In genomic region chr2:84737451-84737925, GRCm38 (mm10) we compare ENCODE assay signal across 9 mouse cellular contexts. TPM values are rescaled to one million over a fixed set of nuclear protein-coding genes. Genes with fewer than 3 reads are reported as not detected.
DNase-seq lines count a peak whose midpoint lies in the region; ATAC-seq and TF ChIP-seq lines count a peak whose summit lies in the region.
"Had no signal": no experiment of that assay in that cellular context is flagged by ENCODE, and none has a peak within 500 bp of the region (broad histone marks: within the 10 kb centered on the region; RNA-seq: fewer than 3 reads in every experiment).

No protein-coding gene starts in this region.

- H3K9me3 ChIP-seq in heart, postnatal 0 days (replicated peaks; ENCODE audit: control insufficient read depth, low read length): no peaks in the 10 kb centered on the region
- H3K9me3 ChIP-seq in hindbrain, postnatal 0 days (ENCODE audit: low read length): no peaks in the 10 kb centered on the region
- no peaks in the 10 kb centered on the region for H3K9me3 ChIP-seq in midbrain, embryonic 12.5 days

- peak; percentile 49 for DNase-seq in heart, postnatal 0 days (ENCODE audit: low spot score)
- DNase-seq in heart, postnatal 36 days: no peak
- DNase-seq in embryo, embryonic 9.5 days (ENCODE audit: extremely low spot score): peak; percentile 83
- DNase-seq in hindbrain, postnatal 0 days (ENCODE audit: low spot score): peak; percentile 60
- DNase-seq in urinary bladder, postnatal 10 days (ENCODE audit: low spot score): no peak
- DNase-seq in adrenal gland, adult (ENCODE audit: inconsistent age in 2 of 2, low spot score in 1 of 2): no peak
- DNase-seq in left cerebral cortex, adult 8-10 months (ENCODE audit: low spot score in 2 of 2): no peak

- peak overlapping the region; percentile 60 for H3K4me2 ChIP-seq in heart, postnatal 0 days (ENCODE audit: low read depth, low read length)
- H3K4me2 ChIP-seq in hindbrain, postnatal 0 days (ENCODE audit: low read depth, low read length): peak overlapping the region; percentile 75
- H3K4me2 ChIP-seq in midbrain, embryonic 12.5 days (replicated peaks): peak overlapping the region; percentile 65

- no peaks in the 10 kb centered on the region for H3K36me3 ChIP-seq in heart, postnatal 0 days (replicated peaks; ENCODE audit: control insufficient read depth, insufficient read depth, low read length)
- no peaks in the 10 kb centered on the region for H3K36me3 ChIP-seq in hindbrain, postnatal 0 days (ENCODE audit: insufficient read depth, low read length)
- peaks cover 9% of the 10 kb centered on the region; the same call in 1 of the 2 replicates for H3K36me3 ChIP-seq in midbrain, embryonic 12.5 days

- ATAC-seq in heart, postnatal 0 days (ENCODE audit: insufficient read depth, low read depth): peak; percentile 24; the same call in 1 of the 2 replicates
- no peak for ATAC-seq in hindbrain, postnatal 0 days
- peak; percentile 5; the same call in 1 of the 2 replicates for ATAC-seq in midbrain, embryonic 12.5 days (ENCODE audit: low FRiP score, low read depth)
- ATAC-seq: Patski had no signal

- H3K27me3 ChIP-seq in heart, postnatal 0 days (ENCODE audit: control insufficient read depth, insufficient read depth, low read length): peaks cover 23% of the 10 kb centered on the region
- no peaks in the 10 kb centered on the region for H3K27me3 ChIP-seq in hindbrain, postnatal 0 days (ENCODE audit: insufficient read depth, low read length)
- no peaks in the 10 kb centered on the region for H3K27me3 ChIP-seq in midbrain, embryonic 12.5 days
- H3K27me3 ChIP-seq: Patski had no signal

- no peak for TF ChIP-seq EP300 in heart, postnatal 0 days (IDR thresholded peaks at IDR 0.05; ENCODE audit: low read depth)

- peaks cover 41% of the 10 kb centered on the region for H3K4me1 ChIP-seq in heart, postnatal 0 days (ENCODE audit: control insufficient read depth, insufficient read depth)
- peaks cover 47% of the 10 kb centered on the region for H3K4me1 ChIP-seq in hindbrain, postnatal 0 days (ENCODE audit: insufficient read depth, low read length)
- H3K4me1 ChIP-seq in midbrain, embryonic 12.5 days: peaks cover 86% of the 10 kb centered on the region

- intact Hi-C loops in heart, postnatal 36 days (cut with DNase I): no loop called here

- TF ChIP-seq CTCF in heart, postnatal 0 days (IDR thresholded peaks at IDR 0.05; ENCODE audit: low read depth): peak; percentile 24
- peak; percentile 41 for TF ChIP-seq CTCF in hindbrain, postnatal 0 days (IDR thresholded peaks at IDR 0.05; ENCODE audit: low read depth)

- 9% methylated on average over 8 of the region's 8 CpGs for WGBS in heart, postnatal 0 days
- 7% methylated on average over 8 of the region's 8 CpGs for WGBS in hindbrain, postnatal 0 days
- 7% methylated on average over 8 of the region's 8 CpGs for WGBS in midbrain, embryonic 12.5 days

- no peak overlapping the region for H3K4me3 ChIP-seq in heart, postnatal 0 days (ENCODE audit: low read depth, low read length)
- H3K4me3 ChIP-seq in hindbrain, postnatal 0 days (ENCODE audit: low read length): no peak overlapping the region
- peak overlapping the region; percentile 30 for H3K4me3 ChIP-seq in midbrain, embryonic 12.5 days

- H3K9ac ChIP-seq in heart, postnatal 0 days (replicated peaks; ENCODE audit: low read depth, low read length): no peak overlapping the region
- H3K9ac ChIP-seq in hindbrain, postnatal 0 days (replicated peaks; ENCODE audit: low read length): peak overlapping the region; percentile 35; the same call in 1 of the 2 replicates
- 0 out of 2 replicates have a peak overlapping the region, but pooled peaks have one; percentile 2 for H3K9ac ChIP-seq in midbrain, embryonic 12.5 days (replicated peaks)

- 0 out of 2 replicates have a peak overlapping the region, but pooled peaks have one; percentile 11 for H3K27ac ChIP-seq in heart, postnatal 0 days (ENCODE audit: low read depth)
- H3K27ac ChIP-seq in hindbrain, postnatal 0 days: no peak overlapping the region
- peak overlapping the region; percentile 98 for H3K27ac ChIP-seq in midbrain, embryonic 12.5 days (replicated peaks)

RNA-seq across cellular contexts. Expression of gene Ypel4, which starts 3.6 kb away (rescaled TPM):
- not detected in 2 replicates for total RNA-seq in heart, postnatal 0 days (2014; rRNA removed; ENCODE audit: low replicate concordance)
- 1.1 and 1.2 TPM in 2 replicates for polyA plus RNA-seq in heart, postnatal 0 days (2015; fragmentation: Nextera tagmentation; extraction: Ambion mirVana)
- 1 to 10 TPM; 1.2 TPM for total RNA-seq in heart, postnatal 36 days (2021)
- total RNA-seq in hindbrain, postnatal 0 days (2014; rRNA removed): 10.0 and 16.8 TPM in 2 replicates
- polyA plus RNA-seq in hindbrain, postnatal 0 days (2015; fragmentation: Nextera tagmentation; extraction: Ambion mirVana): 12.3 and 13.1 TPM in 2 replicates
- polyA plus RNA-seq in midbrain, embryonic 12.5 days (2016; fragmentation: Nextera tagmentation; extraction: Ambion mirVana): 22.5 and 26.3 TPM in 2 replicates
- total RNA-seq in left cerebral cortex, adult 8-10 months (2022): 10 to 100 TPM; 67.7 to 77.9 (median 74.4) TPM

RNA-seq across cellular contexts. Expression of gene Gm19426, which starts 6.0 kb away (rescaled TPM):
- 4.3 TPM in 1 of 2 replicates, not detected in the other for total RNA-seq in heart, postnatal 0 days (2014; rRNA removed; ENCODE audit: low replicate concordance)
- 3.0 and 3.1 TPM in 2 replicates for polyA plus RNA-seq in heart, postnatal 0 days (2015; fragmentation: Nextera tagmentation; extraction: Ambion mirVana)
- 1 to 10 TPM; 1.1 to 1.4 TPM for total RNA-seq in heart, postnatal 36 days (2021)
- 2.9 and 4.3 TPM in 2 replicates for total RNA-seq in hindbrain, postnatal 0 days (2014; rRNA removed)
- polyA plus RNA-seq in hindbrain, postnatal 0 days (2015; fragmentation: Nextera tagmentation; extraction: Ambion mirVana): 3.8 and 6.1 TPM in 2 replicates
- 9.1 and 10.9 TPM in 2 replicates for polyA plus RNA-seq in midbrain, embryonic 12.5 days (2016; fragmentation: Nextera tagmentation; extraction: Ambion mirVana)
- total RNA-seq in left cerebral cortex, adult 8-10 months (2022): 1 to 10 TPM in 2 of 4 experiments, under 1 TPM in 2; 0.89 to 2.3 (median 1.3) TPM

RNA-seq across cellular contexts. Expression of gene Clp1, which starts 10.3 kb away (rescaled TPM):
- total RNA-seq in heart, postnatal 0 days (2014; rRNA removed; ENCODE audit: low replicate concordance): 5.2 and 5.8 TPM in 2 replicates
- polyA plus RNA-seq in heart, postnatal 0 days (2015; fragmentation: Nextera tagmentation; extraction: Ambion mirVana): 10.1 and 10.5 TPM in 2 replicates
- 1 to 10 TPM; 6.1 to 6.2 TPM for total RNA-seq in heart, postnatal 36 days (2021)
- 6.3 and 14.3 TPM in 2 replicates for total RNA-seq in hindbrain, postnatal 0 days (2014; rRNA removed)
- polyA plus RNA-seq in hindbrain, postnatal 0 days (2015; fragmentation: Nextera tagmentation; extraction: Ambion mirVana): 11.2 and 12.0 TPM in 2 replicates
- 42.5 and 45.9 TPM in 2 replicates for polyA plus RNA-seq in midbrain, embryonic 12.5 days (2016; fragmentation: Nextera tagmentation; extraction: Ambion mirVana)
- 10 to 100 TPM in 2 of 4 experiments, 1 to 10 TPM in 2; 9.1 to 11.1 (median 10.3) TPM for total RNA-seq in left cerebral cortex, adult 8-10 months (2022)

RNA-seq across cellular contexts. Expression of gene Zdhhc5, which starts 22.5 kb away (rescaled TPM):
- 46.5 and 46.8 TPM in 2 replicates for total RNA-seq in heart, postnatal 0 days (2014; rRNA removed; ENCODE audit: low replicate concordance)
- 20.5 TPM in 2 replicates for polyA plus RNA-seq in heart, postnatal 0 days (2015; fragmentation: Nextera tagmentation; extraction: Ambion mirVana)
- total RNA-seq in heart, postnatal 36 days (2021): 10 to 100 TPM; 62.4 to 63.4 TPM
- total RNA-seq in hindbrain, postnatal 0 days (2014; rRNA removed): 38.2 and 41.3 TPM in 2 replicates
- 14.6 and 16.8 TPM in 2 replicates for polyA plus RNA-seq in hindbrain, postnatal 0 days (2015; fragmentation: Nextera tagmentation; extraction: Ambion mirVana)
- polyA plus RNA-seq in midbrain, embryonic 12.5 days (2016; fragmentation: Nextera tagmentation; extraction: Ambion mirVana): 28.1 and 29.5 TPM in 2 replicates
- total RNA-seq in left cerebral cortex, adult 8-10 months (2022): 10 to 100 TPM; 38.3 to 42.1 (median 40.2) TPM

RNA-seq across cellular contexts. Expression of gene Serping1, which starts 37.8 kb away (rescaled TPM):
- 26.3 and 31.2 TPM in 2 replicates for total RNA-seq in heart, postnatal 0 days (2014; rRNA removed; ENCODE audit: low replicate concordance)
- 37.1 and 38.8 TPM in 2 replicates for polyA plus RNA-seq in heart, postnatal 0 days (2015; fragmentation: Nextera tagmentation; extraction: Ambion mirVana)
- 10 to 100 TPM; 81.1 to 84.3 TPM for total RNA-seq in heart, postnatal 36 days (2021)
- total RNA-seq in hindbrain, postnatal 0 days (2014; rRNA removed): 28.5 and 36.5 TPM in 2 replicates
- polyA plus RNA-seq in hindbrain, postnatal 0 days (2015; fragmentation: Nextera tagmentation; extraction: Ambion mirVana): 40.9 and 46.5 TPM in 2 replicates
- 38.8 and 46.2 TPM in 2 replicates for polyA plus RNA-seq in midbrain, embryonic 12.5 days (2016; fragmentation: Nextera tagmentation; extraction: Ambion mirVana)
- total RNA-seq in left cerebral cortex, adult 8-10 months (2022): 1 to 10 TPM; 6.6 to 9.6 (median 7.8) TPM

Comparison
In these comparisons a context has a peak if more than half of its experiments do, and no peak if none do; other contexts are left out.
1. DNase-seq: peak in heart, postnatal 0 days (single experiment), embryo, embryonic 9.5 days (single experiment) and hindbrain, postnatal 0 days (single experiment); none in heart, postnatal 36 days (0 of 2), urinary bladder, postnatal 10 days (single experiment), adrenal gland, adult (0 of 2) and left cerebral cortex, adult 8-10 months (0 of 2).
2. Peak in every context shown above with its lines, with median percentiles within 50 percentile points of each other: H3K4me2 ChIP-seq.